Mouse (Mus musculus): ENCODE results near the gene Mrpl4.

The Mrpl4 gene

GRCm38 (mm10) chr9:21018600-21018999 is 16.1 kb downstream of the Mrpl4 start:
- no peak for DNase-seq

GRCm38 (mm10) chr9:21021363-21021762 is 18.8 kb downstream of the Mrpl4 start:
- DNase-seq = no peak

- no peak for DNase-seq
Observed at GRCm38 (mm10) chr9:21022288-21022687, 19.8 kb downstream of the Mrpl4 start.

GRCm38 (mm10) chr9:21022726-21023125 is 20.2 kb downstream of the Mrpl4 start:
- no peak for DNase-seq

GRCm38 (mm10) chr9:21025258-21025810 is 22.8 kb downstream of the Mrpl4 start:
- DNase-seq = no peak

GRCm38 (mm10) chr9:21026849-21027248 is 24.3 kb downstream of the Mrpl4 start:
- no peak for DNase-seq

- no peak for DNase-seq
Observed at GRCm38 (mm10) chr9:21027774-21028290, 25.3 kb downstream of the Mrpl4 start.

- DNase-seq = no peak
Observed at GRCm38 (mm10) chr9:21028560-21029110, 26.1 kb downstream of the Mrpl4 start.

GRCm38 (mm10) chr9:21029291-21030054 is 26.9 kb downstream of the Mrpl4 start, which contains the start of gene Icam4:
Gene Icam4, plus strand, starts transcription at chr9:21029373.
- DNase-seq = peak; percentile 72

GRCm38 (mm10) chr9:21030055-21030600 is 27.6 kb downstream of the Mrpl4 start:
- DNase-seq = no peak

GRCm38 (mm10) chr9:21030781-21031250 is 28.3 kb downstream of the Mrpl4 start:
- peak; percentile 90 for DNase-seq

- DNase-seq = peak; percentile 87
Observed at GRCm38 (mm10) chr9:21031251-21031895, 28.8 kb downstream of the Mrpl4 start.

GRCm38 (mm10) chr9:21031896-21032351 is 29.4 kb downstream of the Mrpl4 start, which contains the start of gene Icam5:
Gene Icam5, plus strand, starts transcription at chr9:21032073.
- peak; percentile 89 for DNase-seq

GRCm38 (mm10) chr9:21032491-21032890 is 30.0 kb downstream of the Mrpl4 start:
- DNase-seq = no peak

GRCm38 (mm10) chr9:21033136-21033535 is 30.6 kb downstream of the Mrpl4 start:
- peak; percentile 83 for DNase-seq

GRCm38 (mm10) chr9:21034481-21035085 is 32.0 kb downstream of the Mrpl4 start:
- no peak for DNase-seq

GRCm38 (mm10) chr9:21035586-21035985 is 33.0 kb downstream of the Mrpl4 start:
- DNase-seq = no peak

- no peak for DNase-seq
Observed at GRCm38 (mm10) chr9:21036161-21036560, 33.6 kb downstream of the Mrpl4 start.

GRCm38 (mm10) chr9:21036666-21037065 is 34.1 kb downstream of the Mrpl4 start:
- DNase-seq = no peak

GRCm38 (mm10) chr9:21037481-21037891 is 34.9 kb downstream of the Mrpl4 start:
- no peak for DNase-seq

GRCm38 (mm10) chr9:21039779-21040178 is 37.2 kb downstream of the Mrpl4 start:
- DNase-seq = no peak

- peak; percentile 93 for DNase-seq
Observed at GRCm38 (mm10) chr9:21041308-21041707, 38.8 kb downstream of the Mrpl4 start.
